Mouse (Mus musculus) gastrocnemius, postnatal 14 days (tissue): ENCODE results near the gene Rab30. TPM values are rescaled to one million over a fixed set of nuclear protein-coding genes. Genes with fewer than 3 reads are reported as not detected.
"Not testable (repeated sequence)": the region's sequence is repeated elsewhere in the genome, so short reads cannot be mapped to it uniquely, and the experiment has no call there.

ENCODE experiments used
- DNase-seq: peaks from one replicate; pipeline ENCODE4 v3.0.0; 2021; ENCODE audit warnings: mixed read lengths
- intact Hi-C: fragments of 180-260 bp; cut with DNase I; formaldehyde crosslinking; loops from one replicate; pipeline ENCODE4 v1.15.1; 2025; ENCODE audit warnings: low total_unique reads
- total RNA-seq, 2 experiments: library from RNA; stranded (reverse); gene quantifications; 2 replicates each; pipeline ENCODE4 v1.2.3; 2021

Gene Rab30
- total RNA-seq, 2 experiments from 2014 or later: 5.0 to 6.3 TPM

GRCm38 (mm10) chr7:92742774-92743173, 1.4 kb downstream of the Rab30 start:
- intact Hi-C loops: no loop called here
- no peak for DNase-seq

DNA sequence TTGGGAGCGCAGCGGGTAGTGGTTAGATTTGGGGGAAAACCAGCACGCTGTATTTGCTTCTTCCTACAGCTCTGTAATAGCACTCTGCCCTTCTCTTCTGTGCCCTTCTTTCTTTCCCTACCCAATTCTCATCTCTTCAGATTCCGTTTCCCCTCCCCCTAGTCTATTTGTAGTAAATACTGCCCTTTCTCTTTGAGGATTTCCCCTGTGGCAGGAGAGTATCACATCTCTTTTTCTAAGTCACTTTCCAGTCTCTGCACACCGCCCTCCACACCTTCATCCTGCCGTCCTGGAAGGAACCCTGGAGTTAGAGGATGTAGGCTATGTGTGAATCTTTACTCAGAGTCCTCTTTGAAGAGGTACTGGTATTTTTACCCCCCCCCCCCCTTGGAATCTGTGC, 1.9 kb downstream of the Rab30 start:
- intact Hi-C loops: no loop called here
- no peak for DNase-seq

- DNase-seq: no peak
- intact Hi-C loops: no loop called here
Observed at GRCm38 (mm10) chr7:92750395-92750794, 9.0 kb downstream of the Rab30 start.

GRCm38 (mm10) chr7:92758067-92758466, 16.7 kb downstream of the Rab30 start:
- no peak for DNase-seq
- intact Hi-C loops: no loop called here

- intact Hi-C loops: no loop called here
- DNase-seq: no peak
Observed at GRCm38 (mm10) chr7:92760651-92761050, 19.2 kb downstream of the Rab30 start.

- intact Hi-C loops: no loop called here
- DNase-seq: no peak
Observed at GRCm38 (mm10) chr7:92761161-92761560, 19.8 kb downstream of the Rab30 start.

GRCm38 (mm10) chr7:92765426-92765825, 24.0 kb downstream of the Rab30 start:
- DNase-seq: peak; percentile 40
- intact Hi-C loops: no loop called here

DNA sequence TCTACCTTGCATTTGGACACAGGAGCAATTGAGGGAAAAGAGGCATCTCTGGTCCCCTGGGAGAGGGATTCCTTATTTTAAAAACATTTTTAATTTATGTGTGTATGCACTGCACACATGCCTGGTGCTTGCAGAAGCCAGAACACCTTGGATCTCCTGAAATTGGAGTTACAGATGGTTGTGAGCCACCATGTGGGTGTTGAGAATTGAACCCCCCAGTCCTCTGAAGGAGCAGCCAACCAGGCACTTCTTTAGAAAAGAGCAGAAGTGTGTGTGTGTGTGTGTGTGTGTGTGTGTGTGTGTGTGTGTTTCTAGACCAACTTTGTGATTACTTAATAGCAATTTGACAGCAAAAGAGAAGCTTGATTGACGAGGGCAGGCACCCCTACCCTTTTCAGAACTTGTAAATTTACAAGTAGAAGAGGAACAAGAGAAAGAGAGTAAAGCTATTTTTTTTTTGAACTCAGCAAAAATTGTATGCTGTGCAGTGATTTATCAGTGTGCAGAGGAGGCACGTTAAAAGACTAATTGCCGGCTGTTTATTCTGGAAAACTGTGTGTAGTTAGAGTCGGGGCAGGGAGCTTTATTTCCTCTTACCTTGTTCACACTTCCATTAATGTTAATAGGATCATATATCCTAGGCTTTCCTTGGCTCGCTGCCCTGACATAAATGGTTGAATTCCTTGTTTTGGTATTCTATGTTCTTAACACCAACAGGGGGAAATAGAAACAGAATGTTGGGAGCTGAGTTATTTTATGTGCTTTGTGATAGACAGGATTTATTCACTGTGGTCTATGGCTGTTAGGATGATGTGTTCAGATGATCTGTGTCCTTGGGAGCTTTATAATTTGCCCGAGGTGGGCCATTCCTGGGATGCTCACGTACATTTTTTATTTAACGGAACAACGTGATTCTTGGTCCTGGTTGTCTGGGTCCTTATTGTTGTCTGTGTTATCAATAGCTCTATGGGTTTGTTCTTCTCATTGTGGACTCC, 25.0 kb downstream of the Rab30 start:
- intact Hi-C loops: no loop called here

GRCm38 (mm10) chr7:92768116-92768515, 26.7 kb downstream of the Rab30 start:
- intact Hi-C loops: not testable (repeated sequence)

More for the DNA sequence above, 25.0 kb downstream of the Rab30 start:
- no peak for DNase-seq

GRCm38 (mm10) chr7:92768859-92769258, 27.5 kb downstream of the Rab30 start:
- DNase-seq: no peak
- intact Hi-C loops: no loop called here

More at GRCm38 (mm10) chr7:92768116-92768515, 26.7 kb downstream of the Rab30 start:
- not testable (repeated sequence) for DNase-seq

GRCm38 (mm10) chr7:92773006-92773405, 31.6 kb downstream of the Rab30 start:
- no peak for DNase-seq
- intact Hi-C loops: no loop called here

DNA sequence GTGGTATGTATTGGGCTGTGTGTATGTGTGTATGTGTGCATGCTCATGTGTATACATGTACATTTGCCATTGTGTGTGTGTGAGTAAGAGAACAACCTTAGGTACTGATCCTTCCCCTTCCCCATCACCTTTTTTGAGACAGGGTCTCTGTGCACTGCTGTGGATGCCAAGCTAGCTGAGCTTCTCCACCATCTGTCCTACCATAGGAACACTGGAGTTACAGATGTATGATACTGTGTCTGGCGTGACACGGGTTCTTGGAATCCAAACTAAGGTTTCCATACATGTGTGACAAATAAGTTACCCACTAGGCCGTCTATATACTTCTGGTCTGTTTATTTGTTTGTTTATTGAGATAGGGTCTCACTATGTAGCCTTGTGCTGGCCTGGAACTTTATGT, 32.2 kb downstream of the Rab30 start:
- no peak for DNase-seq
- intact Hi-C loops: no loop called here

DNA sequence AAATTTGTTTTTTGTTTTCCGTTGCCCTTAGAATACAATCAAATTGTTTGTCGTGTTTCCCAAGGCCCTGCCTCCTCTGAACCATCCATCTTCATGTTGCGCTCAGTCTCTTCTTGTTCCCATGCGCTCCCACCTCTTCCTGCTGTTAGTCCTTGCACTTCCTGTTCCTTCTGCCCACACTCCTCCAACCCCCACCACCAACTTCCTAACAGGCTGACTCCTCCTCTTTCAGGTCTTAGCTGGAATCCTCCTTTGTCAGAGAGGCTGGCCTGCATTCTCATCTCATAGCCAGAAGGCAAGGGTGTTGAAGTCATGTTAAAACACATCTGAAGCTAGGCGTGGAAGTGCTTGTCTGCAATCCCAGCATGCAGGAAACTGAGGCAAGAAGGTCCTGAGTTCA, 33.3 kb downstream of the Rab30 start:
- intact Hi-C loops: no loop called here
- DNase-seq: no peak

GRCm38 (mm10) chr7:92775703-92776102, 34.3 kb downstream of the Rab30 start:
- DNase-seq: no peak

DNA sequence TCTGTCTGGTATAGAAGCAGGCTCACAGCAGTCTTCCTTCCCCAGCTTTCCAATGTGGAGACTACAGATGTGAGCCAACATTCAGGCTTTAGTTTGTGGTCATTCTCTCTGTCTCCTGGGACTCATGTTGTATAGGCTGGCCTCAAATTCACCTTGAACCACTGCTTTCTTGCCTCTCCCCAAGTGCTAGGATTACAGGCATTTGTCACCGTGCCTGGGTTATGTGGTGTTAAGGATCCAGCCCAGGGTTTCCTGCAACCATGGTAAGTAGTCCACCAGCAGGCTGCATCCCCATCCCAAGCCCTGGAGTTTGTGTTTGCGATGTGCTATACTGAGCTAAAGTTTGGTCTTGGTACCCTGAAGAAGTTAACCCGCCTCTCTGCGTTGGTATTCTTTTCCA, 35.2 kb downstream of the Rab30 start:
- DNase-seq: no peak
- intact Hi-C loops: no loop called here

More at GRCm38 (mm10) chr7:92775703-92776102, 34.3 kb downstream of the Rab30 start:
- intact Hi-C loops: no loop called here

- intact Hi-C loops: no loop called here
- peak; percentile 51 for DNase-seq
Observed at GRCm38 (mm10) chr7:92777108-92777973, 35.9 kb downstream of the Rab30 start.

- intact Hi-C loops: no loop called here
- no peak for DNase-seq
Observed at GRCm38 (mm10) chr7:92779058-92779457, 37.7 kb downstream of the Rab30 start.

- intact Hi-C loops: no loop called here
- no peak for DNase-seq
Observed at GRCm38 (mm10) chr7:92781361-92781760, 40.0 kb downstream of the Rab30 start.

DNA sequence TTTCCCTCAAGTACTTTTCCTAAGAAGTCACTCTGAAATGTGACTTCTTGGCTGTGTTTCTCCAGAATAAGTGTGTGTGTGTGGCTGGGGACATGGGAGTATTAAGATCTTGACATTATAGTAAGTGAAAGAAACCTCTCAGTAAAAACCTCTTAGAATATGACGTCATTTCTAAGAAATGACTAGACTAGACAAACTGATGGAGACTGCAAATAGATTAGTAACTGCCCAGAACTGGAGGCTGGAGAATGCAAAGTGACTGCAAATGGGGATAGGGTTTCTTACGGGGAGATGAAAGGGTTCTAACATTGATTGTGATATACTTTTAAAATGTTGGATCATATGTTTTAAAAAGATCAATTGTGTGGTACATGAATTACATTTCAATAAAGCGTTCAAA, 40.5 kb downstream of the Rab30 start:
- DNase-seq: no peak
- intact Hi-C loops: no loop called here

DNA sequence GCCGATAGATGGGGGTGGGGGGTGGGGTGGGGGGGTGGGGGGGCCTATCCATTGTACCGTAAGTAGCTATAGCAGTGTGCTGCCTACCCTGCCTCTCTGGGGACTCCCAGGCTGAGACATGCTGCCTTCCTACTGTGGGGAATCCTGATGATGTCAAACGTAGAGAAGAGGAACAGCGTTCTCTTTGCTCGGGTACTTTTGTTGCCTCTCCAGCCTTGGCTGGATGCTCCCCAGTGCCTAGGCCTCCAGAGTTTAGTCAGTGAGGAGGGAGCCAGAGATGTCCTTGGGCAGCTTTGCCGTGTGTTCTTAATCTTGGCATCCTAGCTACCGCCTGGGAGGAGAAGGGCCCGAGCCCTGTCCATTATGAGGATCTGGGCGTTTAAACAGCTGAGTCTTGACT, 41.1 kb downstream of the Rab30 start:
- intact Hi-C loops: no loop called here
- no peak for DNase-seq
